Mouse (Mus musculus) hindbrain, embryonic 11.5 days (tissue): ENCODE data around the gene Sept6. TPM values are rescaled to one million over a fixed set of nuclear protein-coding genes. Genes with fewer than 3 reads are reported as not detected.

Experiments
- ATAC-seq: fragments of 200-750 bp; cut with Nextera tagmentation; 2 replicates; pipeline ENCODE4 v1.8.0; 2017; ENCODE audit warnings: mild to moderate bottlenecking, moderate TSS enrichment, moderate library complexity; ENCODE audit not compliant: low FRiP score
- DNase-seq: peaks from one replicate; pipeline ENCODE4 v3.0.0-alpha.2; 2015; ENCODE audit warnings: low spot score
- H3K27ac ChIP-seq: fragments of 300-500 bp; sonication (generic); 2 replicates; pipeline ENCODE4 v1.5.1; 2014; ENCODE audit warnings: mild to moderate bottlenecking, low read depth, low read length
- H3K27me3 ChIP-seq: fragments of 300-500 bp; sonication (generic); 2 replicates; pipeline ENCODE4 v1.6.1; 2014; ENCODE audit warnings: mild to moderate bottlenecking, low read length, moderate library complexity, mixed read lengths; ENCODE audit not compliant: control insufficient read depth, insufficient read depth
- H3K36me3 ChIP-seq: fragments of 300-500 bp; sonication (generic); 2 replicates; pipeline ENCODE4 v1.6.1; 2014; ENCODE audit warnings: mild to moderate bottlenecking, low read length, moderate library complexity, mixed read lengths; ENCODE audit not compliant: control insufficient read depth, insufficient read depth
- H3K4me1 ChIP-seq: fragments of 300-500 bp; sonication (generic); replicated peaks from 2 replicates; pipeline ENCODE4 v1.6.1; 2014; ENCODE audit warnings: low read length, mixed read lengths; ENCODE audit not compliant: control insufficient read depth, insufficient read depth
- H3K4me2 ChIP-seq: fragments of 300-500 bp; sonication (generic); replicated peaks from 2 replicates; pipeline ENCODE4 v1.6.1; 2014; ENCODE audit warnings: mild to moderate bottlenecking, low read depth, low read length
- H3K4me3 ChIP-seq: fragments of 300-500 bp; sonication (generic); 2 replicates; pipeline ENCODE4 v1.5.1; 2014; ENCODE audit warnings: low read depth, low read length
- H3K9ac ChIP-seq: fragments of 300-500 bp; sonication (generic); 2 replicates; pipeline ENCODE4 v1.6.1; 2014; ENCODE audit warnings: low read depth, low read length
- H3K9me3 ChIP-seq: fragments of 300-500 bp; sonication (generic); 2 replicates; pipeline ENCODE4 v1.6.1; 2016; ENCODE audit warnings: low read length; ENCODE audit not compliant: control insufficient read depth
- WGBS: fragments of 180-500 bp; shearing (Covaris S2); extraction: QIAGEN DNeasy Blood & Tissue Kit; methylation state at CpG from one replicate; pipeline ENCODE4 v1.1.7; 2014; 5-methylcytosine and 5-hydroxymethylcytosine counted together
- polyA plus RNA-seq: library from polyadenylated mRNA; unstranded; fragments of >200 nt; fragmentation: Nextera tagmentation; extraction: Ambion mirVana; gene quantifications from 2 replicates; pipeline ENCODE4 v1.2.1, GENCODE M21; 2014

Gene Sept6
- polyA plus RNA-seq, 1 experiment from 2014 or later: 57.5 TPM

- Histone ChIP-seq H3K4me1 (no peaks in the 10 kb centered on the region), H3K27me3 (no peaks in the 10 kb centered on the region), H3K27ac (peak overlapping the region; percentile 76), H3K4me3 (peak overlapping the region; percentile 57), H3K9me3 (no peaks in the 10 kb centered on the region), H3K4me2 (peak overlapping the region; percentile 56), H3K36me3 (no peaks in the 10 kb centered on the region), H3K9ac (peak overlapping the region; percentile 66)
- DNase-seq (peak; percentile 60), ATAC-seq (peak; percentile 90)
- WGBS: 15% methylated on average over 19 of the region's 29 CpGs
Observed at GRCm38 (mm10) chrX:36989234-36989751, 2.3 kb downstream of the Sept6 start.

- ATAC-seq: peak; percentile 77
- 14% methylated on average over 16 of the region's 23 CpGs for WGBS
- H3K36me3 ChIP-seq: no peaks in the 10 kb centered on the region
- H3K4me2 ChIP-seq: peak overlapping the region; percentile 56
- H3K4me3 ChIP-seq: peak overlapping the region; percentile 57
- peak overlapping the region; percentile 76 for H3K27ac ChIP-seq
- peak; percentile 60 for DNase-seq
- no peaks in the 10 kb centered on the region for H3K4me1 ChIP-seq
- peak overlapping the region; percentile 66 for H3K9ac ChIP-seq
- H3K27me3 ChIP-seq: no peaks in the 10 kb centered on the region
- H3K9me3 ChIP-seq: no peaks in the 10 kb centered on the region
Observed at GRCm38 (mm10) chrX:36988754-36989153, 2.8 kb downstream of the Sept6 start.

- peak overlapping the region; percentile 56 for H3K4me2 ChIP-seq
- H3K27ac ChIP-seq: no peak overlapping the region
- H3K4me3 ChIP-seq: peak overlapping the region; percentile 57
- H3K27me3 ChIP-seq: no peaks in the 10 kb centered on the region
- ATAC-seq (no peak), DNase-seq (no peak)
- H3K36me3 ChIP-seq: no peaks in the 10 kb centered on the region
- H3K9ac ChIP-seq: no peak overlapping the region
- H3K4me1 ChIP-seq: no peaks in the 10 kb centered on the region
- H3K9me3 ChIP-seq: no peaks in the 10 kb centered on the region
- WGBS: 74% methylated on average over 4 of the region's 4 CpGs
Observed at GRCm38 (mm10) chrX:36987851-36988250, 3.7 kb downstream of the Sept6 start.

GRCm38 (mm10) chrX:36985041-36985440, 6.6 kb downstream of the Sept6 start:
- no peak for DNase-seq

GRCm38 (mm10) chrX:36983654-36984311, 7.8 kb downstream of the Sept6 start:
- Histone ChIP-seq H3K9me3 (no peaks in the 10 kb centered on the region), H3K4me1 (no peaks in the 10 kb centered on the region), H3K4me3 (no peak overlapping the region), H3K9ac (no peak overlapping the region), H3K4me2 (no peak overlapping the region), H3K27ac (0 out of 2 replicates have a peak overlapping the region, but pooled peaks have one; percentile 24), H3K27me3 (no peaks in the 10 kb centered on the region), H3K36me3 (no peaks in the 10 kb centered on the region)
- DNase-seq (peak; percentile 11), ATAC-seq (no peak)
- WGBS: 55% methylated on average over 11 of the region's 11 CpGs

More at GRCm38 (mm10) chrX:36985041-36985440, 6.6 kb downstream of the Sept6 start:
- Histone ChIP-seq H3K4me1 (no peaks in the 10 kb centered on the region), H3K9me3 (no peaks in the 10 kb centered on the region), H3K27me3 (no peaks in the 10 kb centered on the region), H3K4me3 (no peak overlapping the region), H3K27ac (no peak overlapping the region), H3K9ac (no peak overlapping the region), H3K4me2 (no peak overlapping the region), H3K36me3 (no peaks in the 10 kb centered on the region)
- WGBS: 78% methylated on average over 3 of the region's 3 CpGs
- ATAC-seq: no peak

- no peak for DNase-seq
- Histone ChIP-seq H3K36me3 (no peaks in the 10 kb centered on the region), H3K4me1 (no peaks in the 10 kb centered on the region), H3K4me3 (no peak overlapping the region), H3K4me2 (no peak overlapping the region), H3K27ac (0 out of 2 replicates have a peak overlapping the region, but pooled peaks have one; percentile 24), H3K9me3 (no peaks in the 10 kb centered on the region), H3K9ac (no peak overlapping the region), H3K27me3 (no peaks in the 10 kb centered on the region)
- 75% methylated on average over 8 of the region's 8 CpGs for WGBS
- no peak for ATAC-seq
Observed at GRCm38 (mm10) chrX:36982892-36983653, 8.5 kb downstream of the Sept6 start.

- Histone ChIP-seq H3K4me3 (no peak overlapping the region), H3K9ac (no peak overlapping the region), H3K27me3 (no peaks in the 10 kb centered on the region), H3K36me3 (no peaks in the 10 kb centered on the region), H3K4me1 (no peaks in the 10 kb centered on the region), H3K27ac (no peak overlapping the region), H3K9me3 (no peaks in the 10 kb centered on the region), H3K4me2 (no peak overlapping the region)
- DNase-seq (no peak), ATAC-seq (no peak)
- 81% methylated on average over 10 of the region's 10 CpGs for WGBS
Observed at GRCm38 (mm10) chrX:36980563-36981187, 10.9 kb downstream of the Sept6 start.

GRCm38 (mm10) chrX:36977863-36978262, 13.7 kb downstream of the Sept6 start:
- no peak overlapping the region for H3K4me2 ChIP-seq
- no peak overlapping the region for H3K27ac ChIP-seq
- H3K4me1 ChIP-seq: no peaks in the 10 kb centered on the region
- no peak for DNase-seq
- 89% methylated on average over 2 of the region's 2 CpGs for WGBS
- no peak overlapping the region for H3K4me3 ChIP-seq
- H3K36me3 ChIP-seq: no peaks in the 10 kb centered on the region
- no peaks in the 10 kb centered on the region for H3K9me3 ChIP-seq
- no peak overlapping the region for H3K9ac ChIP-seq
- ATAC-seq: no peak
- H3K27me3 ChIP-seq: no peaks in the 10 kb centered on the region
